Mouse (Mus musculus) retina, adult 2 months (tissue): ENCODE measurements at regions not wholly inside any gene's neighbourhood (a gene's known extent, or its start where the extent isn't known, plus 50 kb on each side); places are given as distances from the start of the nearest gene placed in this dataset.

ENCODE experiments used
- DNase-seq: peaks from one replicate; pipeline ENCODE4 v3.0.0-alpha.2; 2012; ENCODE audit warnings: low read depth, low spot score

GRCm38 (mm10) chr1:167905424-167905823 lies 216.4 kb downstream of the Lmx1a start:
- no peak for DNase-seq

GRCm38 (mm10) chr1:167912074-167912473 lies 223.0 kb downstream of the Lmx1a start:
- DNase-seq, result no peak

- peak; percentile 47 for DNase-seq
Observed at GRCm38 (mm10) chr1:167914982-167915561, 226.0 kb downstream of the Lmx1a start.

- DNase-seq, result no peak
Observed at GRCm38 (mm10) chr1:167915578-167916275, 226.7 kb downstream of the Lmx1a start.

GRCm38 (mm10) chr1:167922917-167923316 lies 233.9 kb downstream of the Lmx1a start:
- DNase-seq, result no peak

DNA sequence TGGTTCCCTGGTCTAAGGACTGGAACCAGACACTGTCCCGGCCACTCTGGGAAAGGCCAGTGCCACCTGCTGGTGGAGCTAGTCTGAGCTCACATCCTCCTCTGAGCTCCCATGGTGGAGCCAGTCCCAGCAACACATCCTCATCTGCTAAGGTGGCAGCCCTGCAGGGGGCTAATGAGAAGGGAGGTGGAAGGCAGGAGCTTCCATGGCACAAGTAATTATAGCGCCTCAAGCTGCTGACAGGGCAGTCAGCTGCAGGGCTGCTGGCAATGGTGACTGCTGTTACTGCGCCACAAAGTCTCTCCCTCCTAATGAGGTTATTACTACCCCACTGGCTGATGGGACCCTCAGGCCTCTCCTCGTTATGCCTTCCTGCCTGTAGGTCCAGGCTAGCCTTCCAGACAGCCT lies 239.0 kb downstream of the Lmx1a start:
- no peak for DNase-seq

GRCm38 (mm10) chr1:167929729-167930341 lies 240.8 kb downstream of the Lmx1a start:
- DNase-seq, result no peak

GRCm38 (mm10) chr1:167932088-167932487 lies 243.1 kb downstream of the Lmx1a start:
- no peak for DNase-seq

DNA sequence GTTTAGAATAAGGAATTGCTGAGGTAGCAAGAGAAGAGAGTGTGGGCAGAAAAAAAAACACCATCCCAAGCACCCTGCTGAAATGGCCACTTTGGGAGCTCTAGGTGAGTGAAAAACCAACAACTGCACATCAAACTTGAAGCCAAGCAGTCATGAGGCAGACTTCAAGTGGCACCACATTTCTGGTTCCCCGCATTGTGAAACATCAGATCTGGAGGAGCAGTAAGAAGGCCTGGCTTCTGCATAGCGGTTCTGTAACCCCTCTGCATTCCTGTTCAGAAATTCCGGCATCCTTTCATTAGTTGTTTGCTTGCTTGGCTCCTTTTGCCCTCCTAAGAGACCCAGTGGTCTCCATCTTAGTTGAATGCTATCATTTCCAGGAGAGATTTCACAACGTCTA lies 247.7 kb downstream of the Lmx1a start:
- no peak for DNase-seq

DNA sequence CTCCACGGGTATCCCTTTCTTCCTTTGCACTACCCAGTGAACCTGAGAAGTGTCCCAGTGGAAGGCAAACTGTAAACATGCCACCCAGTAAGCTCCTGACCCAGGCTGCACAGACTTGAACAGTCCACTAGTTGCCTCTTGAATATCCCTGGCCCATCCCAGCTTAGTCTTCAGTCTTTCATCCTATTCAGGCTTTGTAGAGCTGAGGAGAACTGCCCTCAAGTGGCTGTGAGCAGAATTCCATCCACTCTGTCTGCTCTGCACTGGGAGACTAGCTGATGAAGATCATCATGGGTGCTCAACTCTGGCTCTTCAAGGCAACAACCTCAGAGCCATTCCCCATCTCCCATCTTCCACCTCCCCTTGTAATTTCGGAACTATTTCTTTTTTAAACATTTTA lies 249.1 kb downstream of the Lmx1a start:
- no peak for DNase-seq

DNA sequence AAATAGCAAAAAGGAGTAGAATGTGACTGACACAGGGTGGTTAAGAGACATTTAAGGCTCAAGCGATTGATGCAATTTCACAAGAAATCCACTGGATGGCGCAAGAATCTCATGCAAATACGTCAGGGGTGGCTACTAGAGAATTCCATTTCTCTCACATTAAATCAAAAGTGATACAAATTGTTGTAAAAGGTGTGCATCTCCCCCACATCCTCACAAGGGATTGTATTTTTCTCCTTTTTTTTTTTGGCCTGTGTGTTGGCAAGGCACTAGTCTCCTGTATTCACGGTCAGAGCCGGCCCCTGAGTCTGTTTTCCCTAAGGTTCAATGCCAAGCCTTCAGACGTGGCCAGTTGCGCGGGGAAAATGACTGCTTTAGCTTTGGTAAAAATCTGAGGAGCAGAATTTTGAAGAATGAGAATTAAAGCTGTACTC lies 253.0 kb downstream of the Lmx1a start:
- DNase-seq, result peak; percentile 32

DNA sequence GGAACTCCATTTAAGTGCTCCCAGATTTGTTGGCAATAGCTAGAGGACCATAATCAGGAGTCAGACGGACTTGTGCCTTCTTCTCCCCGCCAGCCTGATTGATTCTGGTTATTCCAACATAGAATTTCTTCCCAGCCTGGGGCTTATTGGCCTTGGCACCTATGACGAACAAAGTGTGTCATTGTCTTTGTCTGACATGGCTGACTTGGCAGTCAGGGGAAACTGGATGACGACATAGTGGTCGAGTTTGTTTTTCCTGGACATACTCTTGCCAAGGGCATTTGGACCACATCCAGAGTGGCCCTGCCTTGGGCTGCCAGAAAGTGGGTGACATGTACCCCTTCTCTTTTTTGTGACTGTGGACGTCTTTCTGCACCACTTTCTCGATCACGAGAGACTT lies 254.1 kb downstream of the Lmx1a start:
- no peak for DNase-seq

GRCm38 (mm10) chr1:167945615-167946252 lies 256.7 kb downstream of the Lmx1a start:
- no peak for DNase-seq

GRCm38 (mm10) chr1:167947866-167948265 lies 258.8 kb downstream of the Lmx1a start:
- DNase-seq, result no peak

DNA sequence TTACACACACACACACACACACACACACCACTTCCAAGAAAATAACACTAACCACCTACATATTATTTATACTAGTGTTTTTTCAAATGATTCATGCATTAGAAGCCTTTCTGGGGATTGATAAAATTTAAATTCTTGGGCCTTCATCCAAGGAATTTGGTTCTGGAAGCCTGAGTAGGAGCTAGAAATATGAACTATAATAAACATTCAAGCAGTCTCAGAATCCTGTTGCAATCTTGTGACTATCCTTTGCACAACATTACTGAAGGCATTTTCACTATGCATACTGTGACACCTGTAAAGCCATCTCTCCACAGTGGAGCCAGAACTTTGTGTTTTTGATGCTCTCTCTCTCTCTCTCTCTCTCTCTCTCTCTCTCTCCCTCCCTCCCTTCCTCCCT lies 262.7 kb downstream of the Lmx1a start:
- DNase-seq, result no peak

DNA sequence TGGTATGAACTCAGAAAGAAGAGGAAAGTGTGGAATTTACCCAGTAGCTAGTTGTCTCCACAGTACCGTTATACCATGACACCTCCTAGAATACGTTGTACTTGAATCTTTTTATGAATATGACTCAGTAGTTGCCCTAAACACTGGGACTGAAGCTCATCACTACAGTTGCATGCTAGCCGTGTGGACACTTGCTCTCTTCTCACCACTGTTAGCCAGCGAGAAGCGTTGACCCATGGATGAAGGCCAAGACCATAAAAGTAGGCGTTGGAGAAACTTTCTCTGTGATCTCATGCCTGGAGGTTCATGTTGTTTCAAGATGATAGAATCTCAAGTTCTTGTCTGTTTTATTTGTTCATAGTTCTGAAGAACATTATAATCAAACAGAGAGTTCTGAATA lies 269.5 kb downstream of the Lmx1a start:
- DNase-seq, result no peak

- no peak for DNase-seq
Observed at GRCm38 (mm10) chr1:167969545-167969944, 280.5 kb downstream of the Lmx1a start.

- DNase-seq, result no peak
Observed at GRCm38 (mm10) chr1:167969985-167970384, 280.9 kb downstream of the Lmx1a start.

GRCm38 (mm10) chr1:167976708-167977107 lies 287.7 kb downstream of the Lmx1a start:
- DNase-seq, result no peak

GRCm38 (mm10) chr1:167979187-167979586 lies 290.1 kb downstream of the Lmx1a start:
- no peak for DNase-seq

GRCm38 (mm10) chr1:167979588-167979987 lies 290.6 kb downstream of the Lmx1a start:
- no peak for DNase-seq

GRCm38 (mm10) chr1:167981292-167981691 lies 292.3 kb downstream of the Lmx1a start:
- DNase-seq, result no peak

GRCm38 (mm10) chr1:168007456-168007855 lies 318.4 kb downstream of the Lmx1a start:
- DNase-seq, result no peak
